Mouse (Mus musculus) gastrocnemius, postnatal 10 days (tissue): ENCODE measurements at regions not wholly inside any gene's neighbourhood (a gene's known extent, or its start where the extent isn't known, plus 50 kb on each side); places are given as distances from the start of the nearest gene placed in this dataset.

Experiments
- DNase-seq: peaks from one replicate; pipeline ENCODE4 v3.0.0; 2021; ENCODE audit warnings: mixed read lengths

- DNase-seq, result no peak
Observed at GRCm38 (mm10) chrX:14960294-14960693, 749.3 kb downstream of the H2al1n start.

GRCm38 (mm10) chrX:15007023-15007422, 796.1 kb downstream of the H2al1n start:
- DNase-seq, result peak; percentile 8
